Mouse (Mus musculus): ENCODE data around the gene Gimap7. TPM values are rescaled to one million over a fixed set of nuclear protein-coding genes. Genes with fewer than 3 reads are reported as not detected.

The Gimap7 gene
- polyA plus RNA-seq, 2 experiments from 2014 or later = 600 to 617 TPM

DNA sequence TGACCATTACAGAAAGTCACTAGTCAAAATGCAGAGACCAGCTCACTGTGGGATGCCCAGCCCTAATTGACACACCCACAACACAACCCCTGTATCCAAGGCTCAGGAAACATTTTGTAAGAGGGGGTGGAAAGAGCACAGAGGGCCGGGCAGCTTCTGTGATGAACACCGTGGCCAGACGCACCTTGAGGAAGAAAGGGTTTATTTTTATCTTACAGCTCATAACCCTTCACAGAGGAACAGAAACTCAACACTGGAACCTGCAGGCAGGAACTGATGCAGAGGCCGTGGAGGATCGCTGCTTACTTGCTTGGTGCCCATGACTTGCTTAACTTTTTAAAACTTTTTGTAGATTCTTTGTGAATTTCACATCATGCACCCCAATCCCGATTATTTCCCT is 25.5 kb upstream of the Gimap7 start:
- no peak for ATAC-seq

DNA sequence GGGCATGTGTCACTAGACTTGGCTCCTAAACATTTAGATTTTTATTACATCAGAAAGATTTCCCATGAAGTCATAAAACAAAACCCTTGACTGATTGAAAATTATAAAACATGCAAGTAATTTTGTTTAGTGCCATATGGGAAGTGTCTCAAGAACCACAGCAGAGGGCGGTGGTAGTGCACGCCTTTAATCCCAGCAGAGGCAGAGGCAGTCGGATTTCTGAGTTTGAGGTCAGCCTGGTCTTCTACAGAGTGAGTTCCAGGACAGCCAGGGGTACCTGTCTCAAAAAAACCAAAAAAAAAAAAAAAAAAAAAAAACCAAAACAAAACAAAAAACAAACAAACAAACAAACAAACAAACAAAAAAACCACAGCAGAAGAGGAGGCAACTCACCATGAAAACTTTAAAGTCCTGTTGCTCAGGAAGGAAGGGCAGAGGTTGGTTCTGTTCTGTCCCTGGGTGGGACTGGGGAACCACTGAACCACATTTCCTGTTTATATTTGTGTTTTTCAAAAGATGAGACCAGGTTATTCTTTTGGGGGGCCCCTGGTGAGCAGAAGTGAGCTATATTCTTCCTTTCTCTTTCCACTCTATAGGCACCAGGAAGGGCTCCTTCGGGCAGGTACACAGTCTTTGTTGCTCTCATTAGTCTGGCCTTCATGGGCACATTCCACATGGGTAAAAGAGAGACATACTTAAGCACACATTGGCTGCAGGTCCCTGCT is 21.4 kb upstream of the Gimap7 start:
- peak; percentile 46 for ATAC-seq

DNA sequence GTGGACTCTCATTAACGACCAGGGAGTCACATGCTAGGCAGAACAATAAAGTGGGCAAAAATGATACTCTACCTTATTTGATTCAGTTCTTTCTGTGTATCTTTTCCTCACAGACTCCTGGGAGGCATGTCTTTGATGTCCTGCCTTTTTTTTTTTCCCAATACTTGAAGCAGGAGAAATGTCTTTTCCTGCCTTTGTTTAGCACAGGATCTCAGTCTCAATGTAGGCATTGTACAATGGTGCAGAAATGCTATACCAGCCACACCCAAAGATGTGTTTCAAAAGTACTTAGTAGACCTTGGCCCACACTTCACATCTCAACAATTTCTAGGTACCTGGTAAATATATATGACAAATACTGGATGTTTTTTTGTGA is 20.9 kb upstream of the Gimap7 start:
- ATAC-seq = no peak

DNA sequence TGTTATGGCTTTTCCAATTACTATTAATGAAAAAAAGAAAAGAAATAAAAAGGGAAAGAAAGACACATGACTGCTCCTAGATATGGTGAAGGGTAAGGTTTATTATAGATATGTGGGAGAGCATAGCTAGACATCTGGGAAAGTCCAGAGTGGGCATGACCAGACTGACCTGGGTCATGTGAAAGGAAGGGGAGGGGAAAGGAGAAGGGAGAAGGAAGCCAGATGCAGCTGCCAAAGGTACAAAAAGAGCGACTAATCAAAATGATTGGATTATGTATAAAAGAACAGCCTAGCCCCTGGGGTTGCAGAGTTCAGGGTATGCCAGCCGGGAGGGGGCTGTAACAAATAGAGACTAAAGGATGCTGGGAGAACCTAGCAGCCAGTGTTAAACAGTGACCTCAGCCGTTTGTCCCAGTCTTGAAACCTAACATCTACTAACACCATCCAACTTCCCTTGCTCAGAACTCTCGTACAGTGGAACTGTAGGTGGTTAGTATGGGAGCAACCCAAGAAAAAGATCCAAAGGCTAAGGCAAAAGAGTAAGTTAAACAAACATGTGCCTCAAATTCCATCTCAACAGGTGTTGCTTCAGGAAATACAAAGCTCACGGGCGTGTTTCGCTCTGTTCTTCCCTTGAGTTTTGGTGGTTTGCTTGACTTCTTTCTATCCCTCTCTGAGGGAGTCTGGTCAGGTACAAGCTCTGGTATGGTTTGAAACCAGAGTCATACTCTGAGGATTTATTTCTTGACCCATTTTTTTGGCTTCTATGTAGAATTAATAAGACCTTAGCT is 20.2 kb upstream of the Gimap7 start:
- ATAC-seq = no peak

- ATAC-seq = no peak
These were observed 19.5 kb upstream of the Gimap7 start for GRCm38 (mm10) chr6:48698888-48699287.

DNA sequence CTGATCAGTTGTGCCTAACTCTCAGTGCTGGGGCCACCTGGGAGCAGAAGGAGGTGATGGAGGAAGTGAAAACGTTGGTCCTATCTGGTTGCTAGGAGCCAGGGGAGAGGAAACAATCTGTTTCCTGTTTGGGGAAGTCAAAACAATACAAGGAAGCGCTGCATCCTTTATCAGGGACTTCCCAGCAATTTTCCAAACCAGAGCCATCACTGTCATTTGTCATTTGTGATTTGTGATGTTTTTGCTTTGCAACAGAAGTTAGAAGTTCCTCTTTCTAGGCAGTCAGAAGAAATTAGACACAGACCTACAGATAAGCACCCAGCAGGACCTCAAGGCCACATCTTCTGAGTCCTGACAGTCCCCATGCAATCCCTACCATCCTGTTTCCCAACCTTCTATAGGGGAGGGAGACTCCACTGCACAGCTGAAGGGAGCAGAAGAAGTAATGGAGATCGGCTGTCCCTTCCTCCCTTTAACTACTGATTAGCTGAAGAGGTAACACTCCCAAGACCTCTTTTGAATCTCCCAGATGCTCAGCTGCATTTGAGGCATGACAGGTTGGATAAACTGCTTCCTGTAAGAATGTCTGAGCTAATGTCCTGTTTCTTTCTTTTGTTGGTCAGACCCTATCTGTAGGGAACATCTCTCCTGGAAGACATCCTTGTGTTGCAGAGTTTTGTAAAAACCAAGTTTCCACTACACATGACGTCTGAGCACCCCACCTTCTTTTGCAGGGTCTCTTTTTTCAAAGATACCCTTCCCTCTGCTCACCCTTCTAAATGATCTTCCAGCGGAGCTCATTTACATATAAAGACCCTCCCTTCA is 18.0 kb upstream of the Gimap7 start:
- ATAC-seq = peak; percentile 50

- ATAC-seq = no peak
These were observed 16.3 kb upstream of the Gimap7 start for GRCm38 (mm10) chr6:48702146-48702545.

DNA sequence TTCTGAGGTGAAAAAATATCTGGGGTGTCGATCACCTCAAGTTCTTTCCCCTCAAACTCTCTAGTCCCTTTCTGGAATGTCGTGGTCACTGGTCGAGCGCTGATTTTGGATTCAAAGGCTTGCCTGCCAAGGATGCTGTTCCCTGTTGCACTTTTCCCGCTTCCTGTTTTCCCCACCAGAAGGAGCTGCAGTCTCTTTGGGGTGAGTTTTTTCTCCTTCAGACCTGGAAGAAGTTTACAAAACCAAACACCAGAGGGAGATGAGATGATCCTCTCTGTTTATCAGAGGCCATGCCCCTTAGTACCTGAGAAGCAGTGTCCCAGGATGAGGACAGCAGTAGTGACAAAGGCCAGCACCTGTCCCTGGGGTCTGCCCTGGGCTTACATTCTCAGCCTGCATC is 15.8 kb upstream of the Gimap7 start:
- ATAC-seq = no peak

DNA sequence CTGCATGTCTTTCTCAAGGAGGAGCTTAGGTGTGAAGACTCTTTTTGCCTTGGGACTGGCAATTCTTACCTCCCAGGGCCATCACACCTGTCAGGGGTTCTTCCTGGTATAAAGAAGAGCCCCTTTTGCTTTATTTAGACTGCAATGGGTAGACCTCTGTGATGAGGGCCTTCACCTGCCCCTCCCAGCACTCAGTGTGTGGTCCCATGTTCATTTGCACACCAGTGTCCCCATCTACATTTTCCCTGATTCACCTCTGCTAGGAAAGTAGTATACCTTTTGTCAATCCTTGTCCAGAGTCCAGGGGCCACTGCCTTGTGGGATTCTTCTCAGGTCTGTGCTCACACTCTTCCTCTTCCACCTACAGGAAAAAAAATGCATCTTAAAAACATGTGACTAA is 14.3 kb upstream of the Gimap7 start:
- ATAC-seq = no peak

- peak; percentile 22 for ATAC-seq
These were observed 12.3 kb upstream of the Gimap7 start for GRCm38 (mm10) chr6:48706130-48706529.

GRCm38 (mm10) chr6:48720326-48720725 is 1.9 kb downstream of the Gimap7 start:
- no peak for ATAC-seq

- no peak for ATAC-seq
These were observed 5.0 kb downstream of the Gimap7 start for GRCm38 (mm10) chr6:48723468-48723867.

DNA sequence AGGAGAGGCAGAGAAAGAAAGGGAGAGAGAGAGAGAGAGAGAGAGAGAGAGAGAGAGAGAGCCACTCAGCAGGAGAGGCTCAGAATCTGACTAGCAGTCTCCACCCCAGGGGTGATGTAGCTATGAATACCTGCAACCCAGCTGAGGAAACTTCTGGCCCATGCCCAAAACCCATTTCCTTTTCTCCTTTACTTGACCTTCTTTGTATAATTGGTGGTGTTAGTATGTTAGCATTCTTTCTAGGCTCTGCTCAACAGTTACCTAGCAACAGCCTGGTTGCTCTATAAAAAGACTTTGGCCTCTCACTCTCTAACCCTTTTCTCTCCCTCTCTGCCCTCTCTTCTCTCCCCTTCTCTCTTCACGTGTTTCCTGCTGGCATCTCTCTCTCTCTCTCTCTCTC is 7.1 kb downstream of the Gimap7 start:
- ATAC-seq = peak; percentile 70

DNA sequence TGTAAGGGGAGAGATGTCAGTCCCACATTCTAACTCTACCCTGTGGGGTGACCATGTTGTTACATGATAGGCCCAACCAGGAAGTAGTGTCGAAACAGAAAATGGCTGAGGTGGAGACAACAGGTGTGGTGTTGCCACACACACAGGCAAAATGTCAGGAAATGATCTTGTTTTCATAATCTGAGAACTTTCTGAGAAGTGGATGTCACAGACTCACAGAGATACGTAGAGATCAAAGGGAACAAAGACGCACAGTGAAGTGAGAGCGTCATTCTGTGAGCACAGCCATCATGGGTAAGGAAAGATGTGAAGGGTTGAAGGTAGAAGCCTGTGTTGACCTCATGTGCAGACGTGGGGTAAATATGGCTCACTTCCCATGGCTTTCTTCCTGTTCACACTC is 9.3 kb downstream of the Gimap7 start:
- peak; percentile 77 for ATAC-seq

DNA sequence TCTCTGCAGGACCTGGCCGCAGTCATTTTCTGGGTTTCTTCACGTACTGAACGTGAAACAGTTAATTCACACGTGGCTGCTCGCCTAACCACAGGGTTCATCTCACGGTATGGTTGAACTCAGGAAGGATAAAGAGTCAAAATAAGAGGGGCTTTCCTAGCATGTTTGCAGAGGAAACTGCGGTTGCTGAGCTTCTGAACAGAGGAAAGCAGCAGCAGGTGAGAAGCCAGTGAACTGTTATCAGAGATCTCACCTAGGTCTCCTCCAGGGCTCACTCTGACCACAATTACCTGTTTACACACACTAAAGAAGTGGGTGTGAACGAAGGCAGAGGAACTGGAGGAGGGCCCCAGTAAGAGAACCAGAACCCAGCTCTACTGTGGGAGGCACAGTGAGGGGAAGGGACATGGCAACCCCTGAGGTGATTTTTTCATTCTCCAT is 14.5 kb downstream of the Gimap7 start:
- peak; percentile 91 for ATAC-seq

DNA sequence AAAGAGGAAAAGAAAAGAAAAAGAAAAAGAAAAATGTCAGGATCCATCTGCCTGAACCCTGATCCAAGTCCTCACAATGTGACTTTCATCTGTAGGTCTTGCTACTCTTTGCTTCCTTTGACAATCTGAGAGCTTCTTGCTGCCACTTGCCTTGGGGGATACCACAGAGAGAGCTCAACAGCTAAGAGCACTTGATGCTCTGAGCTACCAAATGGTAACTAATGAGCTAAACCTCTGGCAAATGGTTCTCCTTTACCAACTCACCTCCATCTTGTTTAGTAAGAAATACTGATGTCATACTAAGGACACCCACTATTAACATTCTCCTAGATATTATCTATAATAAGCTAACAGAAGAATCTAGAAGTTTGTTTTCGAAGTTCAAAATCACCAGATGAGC is 15.2 kb downstream of the Gimap7 start:
- ATAC-seq = no peak

DNA sequence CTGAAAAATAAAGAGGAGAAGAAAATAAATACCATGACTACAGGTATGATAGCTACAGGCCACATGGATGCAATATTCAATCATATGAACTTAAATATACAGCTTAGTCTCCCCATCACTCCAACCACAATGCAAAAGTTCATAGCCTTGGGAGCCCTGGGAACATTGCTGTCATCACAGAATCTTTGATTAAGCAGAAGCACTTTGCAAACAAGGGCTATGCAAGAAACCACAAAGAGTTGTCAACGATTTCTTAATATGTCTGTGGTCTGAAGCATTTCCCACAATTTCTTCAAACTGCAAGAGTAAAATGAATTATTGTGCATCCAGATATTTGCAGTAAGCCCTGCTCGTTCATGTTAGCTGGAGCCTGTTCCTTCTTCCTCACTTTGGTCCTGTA is 18.6 kb downstream of the Gimap7 start:
- no peak for ATAC-seq

GRCm38 (mm10) chr6:48737688-48738087 is 19.3 kb downstream of the Gimap7 start:
- no peak for ATAC-seq

DNA sequence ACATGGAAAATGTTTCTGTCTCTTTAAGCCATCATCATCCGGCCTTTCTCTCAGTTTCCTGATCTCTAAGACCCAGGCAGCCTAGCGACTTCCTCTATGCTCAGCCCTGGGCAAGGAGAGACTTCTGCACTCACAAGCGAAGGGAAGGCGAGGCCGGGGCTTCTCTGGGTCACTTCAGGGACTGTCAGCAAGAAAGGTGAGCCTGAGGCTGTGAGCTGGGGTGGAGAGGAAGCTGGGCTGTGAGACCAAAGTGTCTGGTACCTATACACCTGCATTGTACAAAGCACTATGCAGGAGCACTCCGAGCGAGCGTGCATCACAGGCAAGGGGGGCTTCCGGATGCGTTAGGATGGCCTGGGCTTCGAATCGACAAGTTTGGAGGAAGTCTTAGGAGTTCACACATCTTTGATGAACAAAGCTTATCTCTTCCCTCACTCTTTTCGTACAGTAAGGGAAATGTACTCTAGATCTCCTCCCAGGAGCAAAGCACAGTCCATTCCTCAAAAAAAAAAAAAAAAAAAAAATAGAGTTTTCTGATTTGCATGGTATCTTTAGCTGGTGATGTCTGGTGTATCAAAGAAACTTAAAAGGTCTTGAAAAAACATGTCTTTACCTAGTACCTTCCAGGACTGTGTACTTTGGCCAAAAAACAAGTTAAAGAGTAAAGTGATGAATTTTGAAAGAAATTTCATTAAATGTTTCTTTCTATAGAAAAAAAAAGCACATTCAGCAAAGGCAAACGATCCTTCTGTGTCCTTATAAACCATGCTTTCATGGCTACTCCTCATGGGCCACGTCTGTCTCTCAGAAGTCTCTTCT is 20.7 kb downstream of the Gimap7 start, which contains the start of gene Gimap1:
Gene Gimap1, plus strand, starts transcription at position 94 of the 819 bp plus-strand sequence.
- ATAC-seq = peak; percentile 62

GRCm38 (mm10) chr6:48739780-48740055 is 21.3 kb downstream of the Gimap7 start:
- no peak for ATAC-seq

DNA sequence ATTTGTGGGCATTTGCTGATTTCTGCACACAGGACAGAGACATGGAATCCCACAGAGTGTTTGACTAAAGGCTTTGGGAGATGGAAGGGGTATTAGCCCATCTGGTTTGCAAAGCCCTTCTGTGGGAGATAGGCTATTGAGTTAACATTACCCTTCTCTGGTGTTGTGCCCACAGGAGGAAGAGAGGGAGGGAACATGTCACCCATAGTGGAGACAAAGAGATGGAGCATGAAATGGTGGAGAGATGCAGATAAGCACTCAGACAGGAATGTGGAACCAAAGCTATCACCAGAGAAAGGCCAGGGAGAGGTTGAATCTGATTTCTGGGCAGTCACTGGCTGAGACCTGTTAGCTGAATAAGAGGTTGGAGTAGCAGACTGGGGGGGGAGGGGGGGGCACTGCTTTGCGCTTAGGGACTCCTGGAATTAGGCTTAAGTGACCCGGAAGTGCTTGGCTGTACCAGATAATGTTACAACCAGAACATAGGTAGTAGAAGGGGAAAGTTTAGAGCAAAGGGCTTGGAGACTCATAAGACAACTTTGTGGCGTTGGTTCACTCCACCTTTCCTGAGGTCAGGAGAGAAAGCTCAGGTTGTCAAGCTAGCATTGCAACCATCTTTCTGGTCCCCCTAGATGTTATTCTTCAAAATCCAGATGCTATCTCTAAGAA is 22.2 kb downstream of the Gimap7 start:
- ATAC-seq = no peak

DNA sequence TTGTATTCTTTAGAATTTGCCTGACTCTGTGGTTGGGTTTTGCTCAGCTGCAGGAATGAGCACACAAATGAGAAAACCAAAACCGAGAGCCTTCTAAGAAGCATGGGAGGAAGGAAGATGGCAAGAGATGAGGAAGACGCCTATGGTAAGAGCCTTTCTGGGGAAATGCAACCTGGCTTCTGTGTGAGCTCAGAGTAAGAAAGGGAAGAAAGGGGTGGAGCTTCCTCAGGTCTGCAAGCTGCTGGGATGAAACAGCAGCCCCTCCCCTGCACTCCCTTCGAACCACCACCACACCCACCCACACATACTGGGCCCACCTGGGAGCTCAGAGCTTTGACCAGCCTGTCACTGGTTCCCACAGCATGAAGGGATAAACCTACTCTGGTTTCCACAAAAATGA is 22.9 kb downstream of the Gimap7 start:
- ATAC-seq = no peak
